Mouse (Mus musculus) intestine, postnatal 0 days (tissue): ENCODE measurements around the gene Rrbp1. TPM values are rescaled to one million over a fixed set of nuclear protein-coding genes. Genes with fewer than 3 reads are reported as not detected.

ENCODE experiments used
- ATAC-seq: fragments of 200-750 bp; cut with Nextera tagmentation; 2 replicates; pipeline ENCODE4 v1.8.0; 2017; ENCODE audit warnings: mild to moderate bottlenecking, moderate TSS enrichment, moderate library complexity
- H3K27ac ChIP-seq: fragments of 300-500 bp; sonication (generic); 2 replicates; pipeline ENCODE4 v1.5.1; 2014; ENCODE audit warnings: mild to moderate bottlenecking, low read depth, low read length, moderate library complexity
- H3K27me3 ChIP-seq: fragments of 300-500 bp; sonication (generic); replicated peaks from 2 replicates; pipeline ENCODE4 v1.6.1; 2014; ENCODE audit warnings: low read length, mixed read lengths; ENCODE audit not compliant: control insufficient read depth, insufficient read depth
- H3K36me3 ChIP-seq: fragments of 300-500 bp; sonication (generic); 2 replicates; pipeline ENCODE4 v1.6.1; 2014; ENCODE audit warnings: mild to moderate bottlenecking, moderate library complexity; ENCODE audit not compliant: control insufficient read depth, insufficient read depth
- H3K4me1 ChIP-seq: fragments of 300-500 bp; sonication (generic); replicated peaks from 2 replicates; pipeline ENCODE4 v1.6.1; 2014; ENCODE audit warnings: antibody characterized with exemption, low read length, mixed read lengths; ENCODE audit not compliant: control insufficient read depth, insufficient read depth
- H3K4me2 ChIP-seq: fragments of 300-500 bp; sonication (generic); replicated peaks from 2 replicates; pipeline ENCODE4 v1.6.1; 2014; ENCODE audit warnings: low read depth, mild to moderate bottlenecking, moderate library complexity
- H3K4me3 ChIP-seq: fragments of 300-500 bp; sonication (generic); 2 replicates; pipeline ENCODE4 v1.5.1; 2014; ENCODE audit warnings: low read depth, low read length
- H3K9ac ChIP-seq: fragments of 300-500 bp; sonication (generic); 2 replicates; pipeline ENCODE4 v1.6.1; 2014; ENCODE audit warnings: mild to moderate bottlenecking, low read depth, low read length
- H3K9me3 ChIP-seq: fragments of 300-500 bp; sonication (generic); 2 replicates; pipeline ENCODE4 v1.6.1; 2016; ENCODE audit warnings: mixed run types; ENCODE audit not compliant: control insufficient read depth
- CTCF ChIP-seq: sonication (generic); IDR thresholded peaks from 2 replicates; pipeline ENCODE4 v1.5.1; 2016; ENCODE audit warnings: low read depth, mild to moderate bottlenecking, control low read depth, antibody characterized with exemption, moderate library complexity
- WGBS: fragments of 180-500 bp; shearing (Covaris S2); extraction: QIAGEN DNeasy Blood & Tissue Kit; methylation state at CpG from one replicate; pipeline ENCODE4 v1.1.7; 2014; 5-methylcytosine and 5-hydroxymethylcytosine counted together
- polyA plus RNA-seq: library from polyadenylated mRNA; unstranded; fragments of >200 nt; fragmentation: Nextera tagmentation; extraction: Ambion mirVana; gene quantifications from 2 replicates; pipeline ENCODE4 v1.2.1, GENCODE M21; 2015

Gene Rrbp1
- polyA plus RNA-seq, 1 experiment from 2014 or later = 156 TPM

DNA sequence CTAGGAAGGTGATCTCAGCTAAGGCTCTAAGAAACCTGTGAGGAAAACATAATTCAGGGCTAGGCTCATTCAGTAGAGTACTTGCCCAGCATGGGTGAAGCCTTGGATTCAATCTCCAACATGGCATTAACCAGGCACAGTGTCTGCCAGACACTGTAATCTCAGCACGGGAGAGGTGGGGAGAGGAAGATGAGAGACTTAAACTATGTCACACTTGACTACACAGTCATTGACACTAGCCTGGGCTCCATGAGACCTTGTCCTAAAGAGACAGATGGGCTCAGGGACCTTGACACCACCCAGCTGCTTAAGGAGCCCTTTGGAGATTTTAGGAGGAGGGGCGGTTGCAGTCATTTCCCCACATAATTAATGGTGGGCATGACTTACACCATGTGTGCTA, 73.2 kb downstream of the Rrbp1 start:
- ATAC-seq = no peak
- Histone ChIP-seq H3K4me1 (no peaks in the 10 kb centered on the region), H3K27ac (no peak overlapping the region), H3K4me3 (no peak overlapping the region), H3K9ac (no peak overlapping the region), H3K27me3 (no peaks in the 10 kb centered on the region), H3K9me3 (no peaks in the 10 kb centered on the region), H3K36me3 (peaks cover 40% of the 10 kb centered on the region), H3K4me2 (no peak overlapping the region)
- no peak for TF ChIP-seq CTCF
- WGBS = 67% methylated on average over 2 of the region's 2 CpGs

DNA sequence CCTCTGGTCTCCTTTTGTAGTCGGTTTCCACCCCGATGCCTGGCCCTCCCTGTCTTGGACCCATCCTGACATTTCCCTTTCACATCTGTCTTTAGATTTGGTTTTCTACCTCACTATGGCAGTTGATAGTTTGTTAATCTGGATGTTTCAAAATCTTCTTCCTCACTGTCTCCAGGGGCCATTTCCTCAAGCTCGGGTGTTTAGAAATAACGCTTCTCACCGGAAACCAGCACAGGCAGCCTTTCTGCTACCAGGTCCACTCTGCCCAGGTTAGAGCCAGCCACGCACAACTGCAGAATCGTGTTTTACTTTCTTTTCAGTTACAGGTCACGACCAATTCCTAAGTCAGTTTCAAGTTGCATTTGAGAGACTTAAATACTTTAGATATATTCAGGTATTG, 76.6 kb downstream of the Rrbp1 start:
- no peaks in the 10 kb centered on the region for H3K9me3 ChIP-seq
- H3K4me2 ChIP-seq = no peak overlapping the region
- H3K9ac ChIP-seq = no peak overlapping the region
- no peak for TF ChIP-seq CTCF
- H3K4me3 ChIP-seq = no peak overlapping the region
- H3K27me3 ChIP-seq = no peaks in the 10 kb centered on the region
- 84% methylated on average over 8 of the region's 8 CpGs for WGBS
- no peak overlapping the region for H3K27ac ChIP-seq
- peaks cover 14% of the 10 kb centered on the region for H3K36me3 ChIP-seq
- no peak for ATAC-seq
- no peaks in the 10 kb centered on the region for H3K4me1 ChIP-seq

DNA sequence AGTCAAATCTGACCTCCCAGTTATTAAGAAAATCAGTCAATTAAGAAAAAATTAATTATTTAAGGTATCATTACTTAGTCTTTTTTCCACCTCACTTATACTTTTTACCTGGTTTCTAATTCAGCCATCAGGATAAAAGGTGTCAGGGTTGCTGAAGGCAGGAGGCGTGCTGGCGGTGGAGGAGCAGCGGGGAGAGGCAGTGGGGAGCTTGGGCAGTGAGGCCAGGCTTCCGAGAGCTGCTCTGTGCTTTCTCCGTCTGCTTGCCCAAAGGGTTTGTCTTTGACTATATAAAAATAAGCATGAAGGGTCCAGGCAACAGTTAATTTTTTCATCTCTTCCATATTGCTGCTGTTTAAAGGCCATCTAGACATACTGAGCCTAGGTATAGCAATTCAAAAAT, 77.5 kb downstream of the Rrbp1 start:
- Histone ChIP-seq H3K4me1 (no peaks in the 10 kb centered on the region), H3K27ac (no peak overlapping the region), H3K4me3 (no peak overlapping the region), H3K4me2 (no peak overlapping the region), H3K27me3 (no peaks in the 10 kb centered on the region), H3K9me3 (no peaks in the 10 kb centered on the region), H3K9ac (no peak overlapping the region), H3K36me3 (peaks cover 6% of the 10 kb centered on the region; the same call in 1 of the 2 replicates)
- no peak for ATAC-seq
- 86% methylated on average over 5 of the region's 5 CpGs for WGBS
- TF ChIP-seq CTCF = no peak

DNA sequence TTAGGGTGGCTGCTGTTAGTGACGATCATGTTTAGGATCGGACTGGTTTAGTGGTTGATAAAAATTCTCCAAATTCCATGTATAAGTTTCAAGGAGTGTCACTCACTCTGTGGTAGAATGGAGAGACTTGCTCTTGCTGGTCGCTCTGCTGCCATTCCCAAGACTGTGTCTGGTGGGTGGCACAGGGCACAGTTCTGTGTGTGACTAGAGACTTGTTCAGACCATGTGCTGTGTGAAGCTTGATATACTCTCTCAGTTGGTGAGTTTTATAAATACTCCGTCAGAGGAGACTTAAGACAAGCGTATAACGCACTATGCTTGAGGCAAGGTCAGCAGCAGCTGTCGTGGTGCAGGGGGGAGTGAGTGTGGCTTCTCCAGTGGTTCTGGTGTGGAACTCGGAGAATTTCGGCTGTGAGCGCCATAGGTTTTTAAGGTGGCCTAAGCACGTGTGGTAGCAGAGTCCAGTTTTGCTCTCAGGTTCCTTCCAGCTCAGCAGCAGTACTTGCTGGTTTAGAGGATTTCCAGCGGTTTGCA, 78.7 kb downstream of the Rrbp1 start:
- H3K36me3 ChIP-seq = no peaks in the 10 kb centered on the region
- H3K9me3 ChIP-seq = no peaks in the 10 kb centered on the region
- no peak for TF ChIP-seq CTCF
- H3K4me2 ChIP-seq = no peak overlapping the region
- H3K4me1 ChIP-seq = no peaks in the 10 kb centered on the region
- 78% methylated on average over 12 of the region's 12 CpGs for WGBS
- H3K27me3 ChIP-seq = no peaks in the 10 kb centered on the region
- no peak overlapping the region for H3K9ac ChIP-seq
- H3K27ac ChIP-seq = no peak overlapping the region
- no peak for ATAC-seq
- H3K4me3 ChIP-seq = no peak overlapping the region

DNA sequence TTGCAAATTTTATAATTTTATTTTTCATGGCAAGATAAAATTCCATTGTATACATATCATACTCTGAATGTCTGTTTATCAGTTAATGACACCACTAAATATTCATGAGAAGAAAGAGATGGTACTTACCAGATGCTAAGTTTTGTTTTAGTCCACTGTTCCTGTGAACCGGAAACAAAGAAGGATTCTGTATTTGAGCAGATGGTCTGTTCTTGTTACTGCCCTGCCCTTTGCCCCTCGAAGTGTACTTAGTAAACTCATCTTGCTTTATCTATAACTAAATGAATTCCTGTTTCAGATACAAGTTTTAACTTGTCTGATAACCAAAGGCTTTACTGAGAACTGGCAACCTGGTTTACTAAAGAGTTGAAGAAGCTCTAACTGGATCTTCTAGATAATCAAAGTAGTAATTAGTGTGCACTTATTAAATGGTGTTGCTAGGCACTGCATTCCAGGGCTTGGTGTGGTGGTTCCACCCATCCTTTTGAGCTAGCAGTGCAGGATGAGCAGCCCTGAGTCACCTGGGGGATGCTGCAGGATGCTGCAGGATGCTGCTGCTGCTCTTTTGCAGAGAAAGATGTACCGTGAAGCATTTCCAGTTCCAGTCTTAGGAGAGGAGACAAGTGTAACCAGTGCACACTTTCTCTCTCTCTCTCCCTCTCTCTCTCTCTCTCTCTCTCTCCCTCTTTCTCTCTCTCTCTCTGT, 81.3 kb downstream of the Rrbp1 start:
- no peak overlapping the region for H3K9ac ChIP-seq
- no peak overlapping the region for H3K4me3 ChIP-seq
- no peaks in the 10 kb centered on the region for H3K4me1 ChIP-seq
- no peaks in the 10 kb centered on the region for H3K27me3 ChIP-seq
- no peak for TF ChIP-seq CTCF
- 0 out of 2 replicates have a peak, but pooled peaks have one; percentile 48 for ATAC-seq
- no peak overlapping the region for H3K27ac ChIP-seq
- no peaks in the 10 kb centered on the region for H3K36me3 ChIP-seq
- no peak overlapping the region for H3K4me2 ChIP-seq
- H3K9me3 ChIP-seq = no peaks in the 10 kb centered on the region
- WGBS = 25% methylated on average over 3 of the region's 3 CpGs

DNA sequence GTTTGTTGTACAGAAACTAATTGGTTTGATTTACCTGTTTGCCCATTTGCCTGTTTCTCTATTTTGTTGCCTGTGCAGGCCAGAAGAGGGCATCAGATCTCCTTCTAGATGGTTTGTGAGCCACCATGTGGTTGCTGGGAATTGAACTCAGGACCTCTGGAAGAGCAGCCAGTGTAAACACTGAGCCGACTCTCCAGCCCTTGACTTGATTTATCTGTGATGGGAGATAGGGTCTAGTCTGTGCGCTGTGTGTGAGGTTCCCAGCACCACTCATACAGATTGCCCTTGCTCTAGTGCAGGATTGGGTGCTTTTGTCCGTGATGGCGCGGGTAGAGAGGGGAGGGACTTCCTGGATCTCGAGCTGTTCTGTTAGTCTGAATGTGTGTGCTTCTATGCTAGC, 85.2 kb downstream of the Rrbp1 start:
- Histone ChIP-seq H3K36me3 (no peaks in the 10 kb centered on the region), H3K27me3 (no peaks in the 10 kb centered on the region), H3K4me3 (no peak overlapping the region), H3K27ac (no peak overlapping the region), H3K9me3 (no peaks in the 10 kb centered on the region), H3K9ac (no peak overlapping the region), H3K4me1 (0 out of 2 replicates have a peak, but pooled peaks cover 7% of the 10 kb centered on the region), H3K4me2 (no peak overlapping the region)
- TF ChIP-seq CTCF = peak; percentile 27
- no peak for ATAC-seq
- WGBS = 87% methylated on average over 6 of the region's 6 CpGs
